Mouse (Mus musculus) forebrain, embryonic 13.5 days (tissue): ENCODE data around the gene Nfe2l1. TPM values are rescaled to one million over a fixed set of nuclear protein-coding genes. Genes with fewer than 3 reads are reported as not detected.
"Not testable (repeated sequence)": the region's sequence is repeated elsewhere in the genome, so short reads cannot be mapped to it uniquely, and the experiment has no call there.

Source experiments
- ATAC-seq: fragments of 200-750 bp; cut with Nextera tagmentation; 2 replicates; pipeline ENCODE4 v1.8.0; 2017
- H3K27ac ChIP-seq: fragments of 300-500 bp; sonication (generic); 2 replicates; pipeline ENCODE4 v1.5.1; 2015; ENCODE audit warnings: inconsistent platforms, mild to moderate bottlenecking, moderate library complexity
- H3K27me3 ChIP-seq: fragments of 300-500 bp; sonication (generic); 2 replicates; pipeline ENCODE4 v1.6.1; 2015; ENCODE audit warnings: mild to moderate bottlenecking, inconsistent platforms
- H3K36me3 ChIP-seq: fragments of 300-500 bp; sonication (generic); 2 replicates; pipeline ENCODE4 v1.6.1; 2015; ENCODE audit warnings: mild to moderate bottlenecking, inconsistent platforms; ENCODE audit not compliant: poor library complexity, severe bottlenecking
- H3K4me1 ChIP-seq: fragments of 300-500 bp; sonication (generic); 2 replicates; pipeline ENCODE4 v1.6.1; 2015; ENCODE audit warnings: inconsistent platforms
- H3K4me2 ChIP-seq: fragments of 300-500 bp; sonication (generic); 2 replicates; pipeline ENCODE4 v1.6.1; 2015; ENCODE audit warnings: inconsistent platforms, mild to moderate bottlenecking, moderate library complexity
- H3K4me3 ChIP-seq: fragments of 300-500 bp; sonication (generic); 2 replicates; pipeline ENCODE4 v1.5.1; 2015; ENCODE audit warnings: mild to moderate bottlenecking, inconsistent platforms
- H3K9ac ChIP-seq: fragments of 300-500 bp; sonication (generic); 2 replicates; pipeline ENCODE4 v1.6.1; 2015; ENCODE audit warnings: mild to moderate bottlenecking, inconsistent platforms
- H3K9me3 ChIP-seq: fragments of 300-500 bp; sonication (generic); replicated peaks from 2 replicates; pipeline ENCODE4 v1.6.1; 2016; ENCODE audit warnings: inconsistent platforms
- WGBS: fragments of 180-500 bp; shearing (Covaris S2); methylation state at CpG from one replicate; pipeline ENCODE4 v1.1.7; 2015; 5-methylcytosine and 5-hydroxymethylcytosine counted together
- polyA plus RNA-seq: library from polyadenylated mRNA; unstranded; fragments of >200 nt; fragmentation: Nextera tagmentation; extraction: Ambion mirVana; gene quantifications from 2 replicates; pipeline ENCODE4 v1.2.1, GENCODE M21; 2015

Gene Nfe2l1
- polyA plus RNA-seq, 1 experiment from 2014 or later = 49.0 TPM

DNA sequence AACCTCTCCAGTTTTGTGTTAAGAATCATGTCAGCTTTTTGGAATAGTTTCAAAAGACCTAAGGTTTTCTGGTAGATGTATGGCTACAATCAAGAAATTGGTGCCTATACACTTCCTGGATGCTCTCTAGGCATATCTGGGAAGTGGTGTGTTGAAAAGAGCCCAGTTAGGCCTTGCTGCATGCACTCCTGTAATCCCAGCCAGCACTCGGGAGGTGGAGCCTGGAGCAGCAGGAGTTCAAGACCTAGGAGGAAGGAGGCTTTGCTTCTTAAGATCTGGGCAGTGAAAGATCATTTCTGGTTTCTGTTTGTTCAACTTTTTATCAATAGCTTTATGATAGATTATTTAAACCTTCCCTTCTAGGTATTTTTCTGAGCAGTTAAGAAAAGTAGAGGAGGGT is 39.1 kb downstream of the Nfe2l1 start:
- Histone ChIP-seq H3K27me3 (no peaks in the 10 kb centered on the region), H3K27ac (no peak overlapping the region), H3K9me3 (no peaks in the 10 kb centered on the region), H3K9ac (peak overlapping the region; percentile 95), H3K4me1 (peaks cover 43% of the 10 kb centered on the region), H3K36me3 (peaks cover 6% of the 10 kb centered on the region), H3K4me3 (peak overlapping the region; percentile 96), H3K4me2 (peak overlapping the region; percentile 98)
- ATAC-seq = no peak
- WGBS = 9% methylated on average over 1 of the region's 1 CpGs

DNA sequence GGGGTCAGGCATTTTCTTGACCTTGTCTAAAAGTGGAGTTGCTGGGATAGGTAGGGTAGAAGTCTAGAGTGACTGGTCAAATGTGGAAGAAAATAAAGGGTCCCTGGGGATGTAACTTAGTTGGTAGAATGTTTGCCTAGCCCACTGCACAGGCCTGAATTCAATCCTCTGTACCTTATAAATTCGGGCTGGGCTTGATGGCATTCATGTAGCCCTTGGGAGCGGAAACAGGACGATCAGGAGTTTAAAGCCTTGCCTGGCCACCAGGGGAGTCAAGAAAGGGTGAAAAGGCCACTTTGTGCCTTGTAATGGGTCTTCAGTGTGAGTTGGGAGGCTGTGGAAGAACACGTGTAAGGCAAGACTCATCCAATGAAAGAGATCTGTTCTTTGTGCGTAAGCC is 39.8 kb downstream of the Nfe2l1 start:
- H3K4me3 ChIP-seq = peak overlapping the region; percentile 96
- 4% methylated on average over 5 of the region's 5 CpGs for WGBS
- peak overlapping the region; percentile 95 for H3K9ac ChIP-seq
- no peak for ATAC-seq
- no peak overlapping the region for H3K27ac ChIP-seq
- peaks cover 43% of the 10 kb centered on the region for H3K4me1 ChIP-seq
- H3K36me3 ChIP-seq = no peaks in the 10 kb centered on the region
- H3K4me2 ChIP-seq = peak overlapping the region; percentile 98
- H3K9me3 ChIP-seq = no peaks in the 10 kb centered on the region
- no peaks in the 10 kb centered on the region for H3K27me3 ChIP-seq

DNA sequence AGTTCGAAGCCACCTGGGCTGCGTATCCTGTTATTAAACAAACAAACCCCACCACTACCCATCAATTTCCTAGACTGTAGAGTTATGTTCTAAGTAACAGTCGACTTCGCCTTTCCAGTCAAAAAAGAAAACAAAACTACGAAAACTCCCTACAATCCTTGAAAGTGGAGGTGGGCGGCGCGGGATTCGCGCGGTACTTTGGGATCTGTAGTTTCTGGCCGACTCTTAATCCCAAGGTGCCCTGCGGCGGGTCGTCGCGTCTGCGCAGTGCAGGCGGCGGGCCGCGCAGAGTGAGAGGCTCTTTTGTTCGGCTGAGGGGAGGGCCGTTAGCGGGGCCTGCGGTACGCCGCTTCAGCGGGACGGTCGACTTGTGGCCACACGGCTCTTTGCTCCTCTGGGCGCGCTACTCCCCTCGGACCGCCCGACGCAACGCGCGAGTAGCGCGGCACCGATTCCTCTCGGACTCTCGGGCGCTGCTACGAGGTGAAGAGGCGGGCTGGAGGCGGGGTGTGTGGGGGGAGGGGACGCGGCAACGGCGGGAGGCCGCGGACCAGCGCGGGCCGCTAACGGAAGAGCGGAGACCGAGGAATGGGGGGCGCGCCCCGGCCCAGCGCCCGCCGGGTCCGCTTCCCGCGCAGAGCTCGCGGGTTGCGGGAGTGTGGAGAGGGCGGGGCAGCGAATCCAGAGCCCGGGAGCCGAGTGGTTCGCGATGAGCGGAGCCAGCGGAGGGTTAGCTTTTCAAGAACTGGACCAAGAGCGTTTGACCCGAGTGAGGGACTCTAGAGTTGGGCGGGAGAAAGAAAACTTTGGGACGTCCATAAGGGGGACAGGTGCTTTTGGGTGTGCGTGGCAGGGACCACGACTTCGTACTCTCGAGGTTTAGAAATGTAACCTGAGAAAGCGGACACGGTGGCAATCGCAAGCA is 40.6 kb downstream of the Nfe2l1 start, which contains the start of gene Cbx1:
TSS of gene Cbx1 (plus strand) at position 257 of the 925 bp plus-strand sequence.
- Histone ChIP-seq H3K27ac (peak within 1 kb of the TSS; percentile 94), H3K36me3 (no peaks in the 10 kb centered on the region), H3K4me1 (peaks cover 43% of the 10 kb centered on the region), H3K9me3 (no peaks in the 10 kb centered on the region), H3K4me3 (peak within 1 kb of the TSS; percentile 96), H3K9ac (peak within 1 kb of the TSS; percentile 95), H3K27me3 (no peaks in the 10 kb centered on the region), H3K4me2 (peak within 1 kb of the TSS; percentile 98)
- 2% methylated on average over 92 of the region's 93 CpGs for WGBS
- peak; percentile 99 for ATAC-seq

DNA sequence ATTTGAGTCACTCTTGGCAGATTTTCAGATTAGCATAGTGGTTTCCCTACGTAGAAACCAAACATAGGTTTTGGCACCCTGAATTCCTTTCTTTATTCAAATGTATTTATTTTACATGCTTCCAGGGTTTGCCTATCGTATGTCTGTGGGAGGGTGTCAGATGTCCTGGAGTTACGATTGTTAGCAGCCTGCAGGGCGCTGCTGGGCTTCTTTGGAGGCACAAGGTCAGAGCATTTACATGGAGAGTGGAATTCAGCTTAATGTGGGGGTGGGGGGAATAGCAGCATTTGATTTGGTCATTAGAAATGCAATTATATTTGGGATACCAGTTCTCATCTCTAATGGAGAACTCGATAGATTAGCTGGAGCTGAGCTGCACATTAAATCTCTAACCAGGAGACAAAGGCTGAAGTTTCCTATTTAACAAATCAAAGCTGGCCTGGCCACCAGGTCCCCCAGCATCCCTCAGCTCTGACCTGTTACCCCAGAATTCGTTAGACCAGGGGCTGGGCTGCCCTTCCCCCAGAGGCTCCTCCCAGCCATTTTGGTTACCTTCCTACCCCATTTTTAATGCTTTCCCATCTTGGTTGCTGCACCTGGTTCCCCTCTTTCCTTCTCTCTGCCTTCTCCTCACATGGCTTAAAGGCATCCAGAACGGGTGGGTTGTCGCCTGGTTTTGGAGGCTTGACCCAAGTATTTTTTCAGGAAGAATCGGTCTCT is 42.9 kb downstream of the Nfe2l1 start:
- Histone ChIP-seq H3K4me3 (no peak overlapping the region), H3K27me3 (no peaks in the 10 kb centered on the region), H3K4me1 (peaks cover 21% of the 10 kb centered on the region), H3K9ac (no peak overlapping the region), H3K36me3 (no peaks in the 10 kb centered on the region), H3K9me3 (no peaks in the 10 kb centered on the region), H3K27ac (no peak overlapping the region), H3K4me2 (no peak overlapping the region)
- ATAC-seq = no peak
- 30% methylated on average over 9 of the region's 9 CpGs for WGBS

DNA sequence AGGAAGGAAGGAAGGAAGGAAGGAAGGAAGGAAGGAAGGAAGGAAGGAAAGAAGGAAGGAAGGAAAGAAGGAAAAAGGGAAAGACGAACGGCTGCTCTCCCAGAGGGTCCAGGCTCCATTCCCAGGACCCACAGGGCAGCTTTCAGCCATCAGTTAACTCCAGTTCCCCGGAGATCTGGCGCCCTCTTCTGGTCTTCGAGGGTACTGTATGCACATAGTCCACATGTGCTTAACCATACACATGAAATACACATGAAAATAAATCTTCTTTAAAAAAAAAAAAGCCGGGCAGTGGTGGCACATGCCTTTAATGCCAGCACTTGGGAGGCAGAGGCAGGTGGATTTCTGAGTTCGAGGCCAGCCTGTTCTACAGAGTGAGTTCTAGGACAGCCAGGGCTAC is 44.9 kb downstream of the Nfe2l1 start:
- H3K27me3 ChIP-seq, H3K4me1 ChIP-seq, H3K9me3 ChIP-seq, ATAC-seq, H3K4me3 ChIP-seq, H3K27ac ChIP-seq, H3K36me3 ChIP-seq, H3K4me2 ChIP-seq, H3K9ac ChIP-seq: not testable (repeated sequence)
- 10% methylated on average over 7 of the region's 7 CpGs for WGBS

DNA sequence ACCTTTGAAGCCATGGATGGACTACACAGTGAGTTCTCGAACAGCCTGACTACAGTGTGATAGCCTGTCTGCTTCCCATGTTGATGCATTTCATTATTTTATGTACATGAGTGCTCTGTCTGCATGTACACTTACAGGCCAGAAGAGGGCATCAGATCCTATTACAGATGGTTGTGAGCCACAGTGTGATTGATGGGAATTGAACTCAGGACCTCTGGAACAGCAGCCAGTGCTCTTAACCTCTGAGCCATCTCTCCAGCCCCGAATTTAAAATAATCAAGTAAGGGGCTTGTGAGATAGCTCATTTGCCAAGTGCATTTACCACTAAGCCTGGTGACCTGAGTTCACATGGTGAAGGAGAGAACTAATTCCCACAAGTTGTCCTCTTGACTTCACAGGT is 48.3 kb downstream of the Nfe2l1 start:
- Histone ChIP-seq H3K4me2 (no peak overlapping the region), H3K36me3 (no peaks in the 10 kb centered on the region), H3K27ac (no peak overlapping the region), H3K27me3 (no peaks in the 10 kb centered on the region), H3K9ac (no peak overlapping the region), H3K4me1 (peaks cover 7% of the 10 kb centered on the region), H3K4me3 (no peak overlapping the region), H3K9me3 (no peaks in the 10 kb centered on the region)
- WGBS = 79% methylated on average over 2 of the region's 2 CpGs
- ATAC-seq = no peak

DNA sequence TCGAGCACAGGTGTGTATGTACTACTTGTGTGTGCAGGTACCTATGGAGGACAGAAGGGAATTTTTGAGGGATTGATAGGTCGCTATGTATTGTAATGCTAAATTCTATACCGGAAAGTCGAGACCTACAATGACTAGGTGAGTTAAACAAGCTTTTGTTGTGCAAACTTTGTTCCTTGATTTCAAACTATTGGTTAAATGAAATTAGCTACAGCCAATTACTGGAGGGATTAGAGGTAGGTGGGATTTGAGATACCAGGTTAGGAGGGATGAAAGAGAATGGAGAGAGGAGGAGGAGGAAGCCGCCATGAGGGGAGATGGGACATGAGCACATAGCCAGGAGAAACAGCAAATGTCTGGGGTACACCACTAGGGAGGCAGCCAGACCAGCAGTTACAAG is 49.5 kb downstream of the Nfe2l1 start:
- H3K4me3 ChIP-seq = no peak overlapping the region

DNA sequence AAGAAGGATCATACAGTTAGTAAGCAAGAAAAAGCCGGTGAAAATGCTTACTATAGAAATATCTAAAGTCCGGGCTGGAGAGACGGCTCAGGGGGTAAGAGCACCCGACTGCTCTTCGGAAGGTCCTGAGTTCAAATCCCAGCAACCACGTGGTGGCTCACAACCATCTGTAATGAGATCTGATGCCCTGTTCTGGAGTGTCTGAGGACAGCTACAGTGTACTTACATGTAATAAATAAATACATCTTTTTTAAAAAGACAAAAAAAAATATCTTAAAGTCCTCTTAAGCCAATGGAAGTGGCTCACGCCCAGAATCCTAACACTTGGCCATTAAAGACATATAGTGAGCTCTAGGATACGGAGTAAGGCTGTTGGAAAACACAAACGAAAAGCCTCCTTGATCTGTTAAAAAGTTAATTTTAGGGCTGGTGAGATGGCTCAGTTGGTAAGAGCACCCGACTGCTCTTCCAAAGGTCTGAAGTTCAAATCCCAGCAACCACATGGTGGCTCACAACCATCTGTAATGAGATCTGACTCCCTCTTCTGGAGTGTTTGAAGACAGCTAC is 51.6 kb downstream of the Nfe2l1 start:
- H3K27ac ChIP-seq = peak overlapping the region; percentile 68; the same call in 1 of the 2 replicates

More for the DNA sequence above, 49.5 kb downstream of the Nfe2l1 start:
- WGBS = 73% methylated on average over 5 of the region's 5 CpGs
- no peaks in the 10 kb centered on the region for H3K9me3 ChIP-seq
- H3K27ac ChIP-seq = no peak overlapping the region
- H3K36me3 ChIP-seq = no peaks in the 10 kb centered on the region
- peaks cover 18% of the 10 kb centered on the region for H3K4me1 ChIP-seq
- H3K27me3 ChIP-seq = no peaks in the 10 kb centered on the region
- H3K4me2 ChIP-seq = no peak overlapping the region
- ATAC-seq = no peak
- H3K9ac ChIP-seq = no peak overlapping the region

DNA sequence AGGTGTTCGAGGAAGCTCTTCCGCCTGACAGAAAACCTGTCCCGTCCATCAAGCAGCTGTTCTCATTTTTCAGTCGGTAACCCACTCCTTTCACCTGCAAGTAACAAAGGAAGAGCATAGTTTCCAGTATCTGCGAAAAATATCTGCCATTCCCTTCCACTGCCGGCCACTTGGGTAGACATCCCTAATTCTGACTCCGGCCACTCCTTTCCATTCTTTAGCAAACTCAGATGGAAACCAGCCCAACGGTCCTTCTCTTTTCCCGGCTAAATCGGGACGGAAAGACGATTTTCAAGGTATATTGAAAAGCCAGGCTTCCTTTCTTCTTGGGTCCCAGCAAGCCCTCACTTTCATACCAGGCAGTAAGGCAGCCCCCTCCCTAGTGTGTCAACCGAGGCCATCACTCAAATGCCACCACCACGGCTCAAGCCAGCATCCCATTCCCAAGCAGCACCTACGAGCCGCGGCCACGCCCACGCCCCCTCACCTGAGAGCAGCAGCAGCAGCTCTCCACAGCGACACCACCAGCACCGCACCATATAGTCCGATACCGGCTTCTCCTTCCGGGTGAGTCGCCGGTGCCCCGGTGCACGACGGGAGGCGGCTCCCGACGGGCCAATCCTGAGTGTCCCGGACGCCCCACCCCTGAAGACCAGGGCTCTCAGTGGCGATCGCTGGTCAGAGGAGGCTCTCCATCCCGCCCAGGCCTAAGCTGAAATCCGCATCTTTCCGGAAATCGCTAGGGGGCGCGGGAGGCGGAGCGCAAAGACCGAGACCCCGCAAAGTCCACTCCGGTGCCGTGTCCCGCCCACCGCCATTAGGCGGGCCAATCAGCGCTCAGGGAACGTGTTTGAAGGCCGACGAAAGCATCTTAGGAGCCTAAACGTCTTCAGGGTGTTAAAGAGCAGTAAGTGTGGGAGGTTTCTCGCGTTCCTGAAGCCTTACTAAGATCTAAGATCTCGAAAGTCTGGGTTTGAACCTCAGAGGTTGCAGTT is 52.5 kb downstream of the Nfe2l1 start, which contains the start of gene Snx11:
TSS of gene Snx11 (minus strand) at position 592 of the 995 bp plus-strand sequence.
- peaks cover 21% of the 10 kb centered on the region for H3K36me3 ChIP-seq
- peak within 1 kb of the TSS; percentile 87 for H3K4me2 ChIP-seq
- H3K27me3 ChIP-seq = no peaks in the 10 kb centered on the region
- H3K9ac ChIP-seq = peak within 1 kb of the TSS; percentile 76
- peaks cover 25% of the 10 kb centered on the region for H3K4me1 ChIP-seq
- H3K4me3 ChIP-seq = peak within 1 kb of the TSS; percentile 73
- no peaks in the 10 kb centered on the region for H3K9me3 ChIP-seq
- WGBS = 2% methylated on average over 59 of the region's 59 CpGs
- peak within 1 kb of the TSS; percentile 68 for H3K27ac ChIP-seq
- ATAC-seq = peak; percentile 99

More for the DNA sequence above, 51.6 kb downstream of the Nfe2l1 start:
- ATAC-seq, H3K27me3 ChIP-seq, H3K9me3 ChIP-seq: not testable (repeated sequence)
- H3K4me2 ChIP-seq = peak overlapping the region; percentile 87
- H3K4me1 ChIP-seq = peaks cover 25% of the 10 kb centered on the region
- peaks cover 12% of the 10 kb centered on the region for H3K36me3 ChIP-seq
- peak overlapping the region; percentile 73 for H3K4me3 ChIP-seq
- peak overlapping the region; percentile 76 for H3K9ac ChIP-seq
- WGBS = 70% methylated on average over 10 of the region's 10 CpGs

DNA sequence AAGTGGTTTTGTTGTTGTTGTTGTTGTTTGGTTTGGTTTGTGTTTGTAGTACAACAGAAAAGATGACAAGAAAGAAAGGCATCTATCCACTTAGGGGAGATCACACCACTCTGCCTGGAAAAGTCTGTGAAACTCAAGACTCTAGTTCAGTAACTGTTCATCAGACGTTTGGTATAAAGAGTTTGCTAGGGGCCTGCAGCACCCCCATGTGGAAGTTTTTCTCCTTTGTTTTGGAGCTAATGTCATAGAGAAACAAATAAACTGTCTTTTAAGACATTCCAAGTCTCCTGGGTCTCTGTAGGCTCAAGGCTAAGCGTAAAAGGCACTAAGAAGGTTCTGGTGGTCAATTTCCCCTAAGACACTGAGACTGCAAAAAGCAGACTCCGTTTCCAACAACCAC is 53.7 kb downstream of the Nfe2l1 start:
- ATAC-seq = no peak
- H3K4me1 ChIP-seq = peaks cover 25% of the 10 kb centered on the region
- WGBS = 49% methylated on average over 3 of the region's 3 CpGs
- H3K27me3 ChIP-seq = no peaks in the 10 kb centered on the region
- peak overlapping the region; percentile 73; the same call in 1 of the 2 replicates for H3K4me3 ChIP-seq
- H3K9ac ChIP-seq = peak overlapping the region; percentile 76; the same call in 1 of the 2 replicates
- no peak overlapping the region for H3K27ac ChIP-seq
- peak overlapping the region; percentile 87 for H3K4me2 ChIP-seq
- H3K36me3 ChIP-seq = peaks cover 33% of the 10 kb centered on the region
- no peaks in the 10 kb centered on the region for H3K9me3 ChIP-seq

DNA sequence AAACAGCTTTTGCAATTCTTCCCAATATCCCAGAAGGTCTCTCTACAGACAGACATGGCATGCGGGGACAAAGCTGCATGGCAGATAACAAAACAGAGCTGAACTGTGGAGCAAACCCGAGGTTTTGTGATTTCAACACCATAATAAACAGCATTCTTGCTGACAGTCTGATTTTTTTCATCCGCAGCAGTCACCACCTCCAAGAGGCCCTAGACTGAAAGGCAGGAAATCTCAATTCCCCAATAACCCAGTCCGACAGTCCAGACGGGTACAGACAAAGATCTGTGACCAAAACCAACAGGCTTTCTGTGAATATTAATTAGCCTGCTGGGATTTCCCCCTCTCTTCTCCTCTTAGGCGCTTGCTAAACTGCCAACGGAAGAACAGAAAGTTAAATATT is 54.1 kb downstream of the Nfe2l1 start:
- WGBS = 76% methylated on average over 7 of the region's 7 CpGs
- Histone ChIP-seq H3K36me3 (peaks cover 37% of the 10 kb centered on the region), H3K27me3 (no peaks in the 10 kb centered on the region), H3K9me3 (no peaks in the 10 kb centered on the region), H3K4me2 (peak overlapping the region; percentile 7; the same call in 1 of the 2 replicates), H3K4me3 (no peak overlapping the region), H3K4me1 (peaks cover 25% of the 10 kb centered on the region), H3K9ac (no peak overlapping the region), H3K27ac (no peak overlapping the region)
- ATAC-seq = no peak
